Mouse (Mus musculus): ENCODE results near the gene Tll1. TPM values are rescaled to one million over a fixed set of nuclear protein-coding genes. Genes with fewer than 3 reads are reported as not detected.

Gene Tll1
- polyA plus RNA-seq, 1 experiment from 2014 or later: 0.33 TPM

DNA sequence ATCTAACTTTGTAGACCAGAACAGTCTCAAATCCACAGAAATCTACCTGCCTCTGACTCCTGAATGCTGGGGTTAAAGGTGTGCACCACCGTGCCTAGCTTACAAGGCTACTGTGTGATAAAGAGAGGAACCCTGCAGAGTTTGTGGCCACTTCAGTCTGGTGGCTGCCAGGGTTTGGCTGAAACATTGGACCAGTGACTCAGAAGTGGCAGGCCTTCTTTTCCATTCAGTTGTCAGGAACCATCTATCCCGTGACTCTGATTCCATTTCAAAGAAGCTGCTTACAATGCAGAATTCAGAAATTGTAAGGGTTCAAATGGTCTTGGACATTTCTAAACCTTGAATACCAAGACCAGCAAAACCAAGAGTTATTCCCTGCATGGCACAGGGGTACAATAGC, 12.7 kb downstream of the Tll1 start:
- no peak for ATAC-seq (ENCODE audit: low FRiP score, low TSS enrichment)
- no peak for DNase-seq (ENCODE audit: low spot score)
- H3K4me1 ChIP-seq (replicated peaks; ENCODE audit: control insufficient read depth, insufficient read depth): no peaks in the 10 kb centered on the region
- no peak overlapping the region for H3K4me2 ChIP-seq (replicated peaks; ENCODE audit: low read depth)
- H3K4me3 ChIP-seq (ENCODE audit: low read depth, low read length): no peak overlapping the region
- 69% methylated on average over 2 of the region's 2 CpGs for WGBS
- no peak overlapping the region for H3K9ac ChIP-seq (ENCODE audit: low read length)
- no peaks in the 10 kb centered on the region for H3K9me3 ChIP-seq (ENCODE audit: control insufficient read depth, low read length)
- no peak for TF ChIP-seq EP300 (optimal IDR thresholded peaks at IDR 0.05)
- TF ChIP-seq CTCF (IDR thresholded peaks at IDR 0.05; ENCODE audit: low read depth): no peak
- H3K27me3 ChIP-seq (ENCODE audit: control insufficient read depth, insufficient read depth, low read length): no peaks in the 10 kb centered on the region
- no peak overlapping the region for H3K27ac ChIP-seq (replicated peaks)
- H3K36me3 ChIP-seq (ENCODE audit: control insufficient read depth, insufficient read depth, low read length): no peaks in the 10 kb centered on the region

DNA sequence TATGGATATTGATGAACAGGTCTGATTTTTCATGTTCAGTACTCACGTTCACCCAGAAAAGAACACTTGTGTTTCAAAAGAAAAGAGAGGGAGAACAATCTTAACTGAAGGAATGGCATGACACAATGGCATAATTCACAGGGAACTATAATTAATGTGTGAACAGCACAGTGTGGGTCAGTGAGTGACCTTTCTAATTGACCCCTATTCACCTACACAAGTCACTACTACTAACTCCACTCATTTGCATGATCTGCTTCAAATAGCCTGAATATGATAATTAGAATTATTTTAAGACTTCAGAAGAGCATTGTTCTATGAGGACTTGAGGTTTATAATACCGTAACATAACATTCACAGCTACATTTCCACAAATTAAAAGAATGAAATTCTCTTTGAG, 18.2 kb downstream of the Tll1 start:
- no peaks in the 10 kb centered on the region for H3K36me3 ChIP-seq (ENCODE audit: control insufficient read depth, insufficient read depth, low read length)
- H3K27me3 ChIP-seq (ENCODE audit: control insufficient read depth, insufficient read depth, low read length): no peaks in the 10 kb centered on the region
- 88% methylated on average over 2 of the region's 2 CpGs for WGBS
- H3K4me3 ChIP-seq (ENCODE audit: low read depth, low read length): no peak overlapping the region
- DNase-seq (ENCODE audit: low spot score) (no peak), ATAC-seq (ENCODE audit: low FRiP score, low TSS enrichment) (no peak)
- H3K4me1 ChIP-seq (replicated peaks; ENCODE audit: control insufficient read depth, insufficient read depth): no peaks in the 10 kb centered on the region
- TF ChIP-seq EP300 (optimal IDR thresholded peaks at IDR 0.05) (no peak), CTCF (IDR thresholded peaks at IDR 0.05; ENCODE audit: low read depth) (no peak)
- H3K9ac ChIP-seq (ENCODE audit: low read length): no peak overlapping the region
- H3K27ac ChIP-seq (replicated peaks): no peak overlapping the region
- H3K4me2 ChIP-seq (replicated peaks; ENCODE audit: low read depth): no peak overlapping the region
- H3K9me3 ChIP-seq (ENCODE audit: control insufficient read depth, low read length): no peaks in the 10 kb centered on the region

GRCm38 (mm10) chr8:64176931-64177330, 29.1 kb downstream of the Tll1 start:
- Histone ChIP-seq H3K27me3 (ENCODE audit: control insufficient read depth, insufficient read depth, low read length) (no peaks in the 10 kb centered on the region), H3K4me1 (replicated peaks; ENCODE audit: control insufficient read depth, insufficient read depth) (no peaks in the 10 kb centered on the region), H3K9me3 (ENCODE audit: control insufficient read depth, low read length) (no peaks in the 10 kb centered on the region), H3K36me3 (ENCODE audit: control insufficient read depth, insufficient read depth, low read length) (no peaks in the 10 kb centered on the region), H3K27ac (replicated peaks) (no peak overlapping the region), H3K4me2 (replicated peaks; ENCODE audit: low read depth) (no peak overlapping the region), H3K4me3 (ENCODE audit: low read depth, low read length) (no peak overlapping the region), H3K9ac (ENCODE audit: low read length) (no peak overlapping the region)
- DNase-seq (ENCODE audit: low spot score) (no peak), ATAC-seq (ENCODE audit: low FRiP score, low TSS enrichment) (no peak)
- WGBS: 80% methylated on average over 2 of the region's 2 CpGs
- no peak for TF ChIP-seq EP300 (optimal IDR thresholded peaks at IDR 0.05)
- TF ChIP-seq CTCF (IDR thresholded peaks at IDR 0.05; ENCODE audit: low read depth): no peak

GRCm38 (mm10) chr8:64174916-64175315, 31.2 kb downstream of the Tll1 start:
- no peak overlapping the region for H3K4me3 ChIP-seq (ENCODE audit: low read depth, low read length)
- DNase-seq (ENCODE audit: low spot score): no peak
- no peak overlapping the region for H3K9ac ChIP-seq (ENCODE audit: low read length)
- H3K9me3 ChIP-seq (ENCODE audit: control insufficient read depth, low read length): no peaks in the 10 kb centered on the region
- H3K27me3 ChIP-seq (ENCODE audit: control insufficient read depth, insufficient read depth, low read length): no peaks in the 10 kb centered on the region
- no peak for TF ChIP-seq CTCF (IDR thresholded peaks at IDR 0.05; ENCODE audit: low read depth)
- TF ChIP-seq EP300 (optimal IDR thresholded peaks at IDR 0.05): no peak
- H3K27ac ChIP-seq (replicated peaks): no peak overlapping the region
- H3K4me2 ChIP-seq (replicated peaks; ENCODE audit: low read depth): no peak overlapping the region
- H3K4me1 ChIP-seq (replicated peaks; ENCODE audit: control insufficient read depth, insufficient read depth): no peaks in the 10 kb centered on the region
- WGBS: 67% methylated on average over 3 of the region's 3 CpGs
- no peaks in the 10 kb centered on the region for H3K36me3 ChIP-seq (ENCODE audit: control insufficient read depth, insufficient read depth, low read length)
- ATAC-seq (ENCODE audit: low FRiP score, low TSS enrichment): no peak

DNA sequence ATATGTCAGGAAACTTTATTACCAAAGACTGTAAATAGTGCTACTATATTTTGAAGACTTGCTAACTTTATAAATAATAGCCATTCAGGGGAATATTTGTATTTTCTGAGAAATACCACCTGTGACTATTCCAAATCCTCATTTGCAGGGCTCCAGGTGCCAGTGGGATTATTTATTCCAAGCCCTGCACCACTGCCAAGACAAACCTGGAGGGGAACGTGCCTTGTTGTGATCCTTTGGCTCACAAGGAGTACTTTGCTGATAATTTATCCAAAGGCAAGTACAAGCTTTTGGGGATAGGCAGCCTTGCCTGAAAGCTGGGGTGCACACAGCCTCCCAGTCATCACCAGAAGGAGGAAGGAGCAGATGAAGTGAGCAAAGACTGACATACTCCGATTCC, 32.3 kb downstream of the Tll1 start:
- H3K4me2 ChIP-seq (replicated peaks; ENCODE audit: low read depth): no peak overlapping the region
- WGBS: 58% methylated on average over 2 of the region's 2 CpGs
- H3K27ac ChIP-seq (replicated peaks): no peak overlapping the region
- DNase-seq (ENCODE audit: low spot score) (no peak), ATAC-seq (ENCODE audit: low FRiP score, low TSS enrichment) (no peak)
- H3K36me3 ChIP-seq (ENCODE audit: control insufficient read depth, insufficient read depth, low read length): no peaks in the 10 kb centered on the region
- no peaks in the 10 kb centered on the region for H3K4me1 ChIP-seq (replicated peaks; ENCODE audit: control insufficient read depth, insufficient read depth)
- H3K4me3 ChIP-seq (ENCODE audit: low read depth, low read length): no peak overlapping the region
- no peak overlapping the region for H3K9ac ChIP-seq (ENCODE audit: low read length)
- no peaks in the 10 kb centered on the region for H3K9me3 ChIP-seq (ENCODE audit: control insufficient read depth, low read length)
- TF ChIP-seq EP300 (optimal IDR thresholded peaks at IDR 0.05) (no peak), CTCF (IDR thresholded peaks at IDR 0.05; ENCODE audit: low read depth) (no peak)
- H3K27me3 ChIP-seq (ENCODE audit: control insufficient read depth, insufficient read depth, low read length): no peaks in the 10 kb centered on the region

DNA sequence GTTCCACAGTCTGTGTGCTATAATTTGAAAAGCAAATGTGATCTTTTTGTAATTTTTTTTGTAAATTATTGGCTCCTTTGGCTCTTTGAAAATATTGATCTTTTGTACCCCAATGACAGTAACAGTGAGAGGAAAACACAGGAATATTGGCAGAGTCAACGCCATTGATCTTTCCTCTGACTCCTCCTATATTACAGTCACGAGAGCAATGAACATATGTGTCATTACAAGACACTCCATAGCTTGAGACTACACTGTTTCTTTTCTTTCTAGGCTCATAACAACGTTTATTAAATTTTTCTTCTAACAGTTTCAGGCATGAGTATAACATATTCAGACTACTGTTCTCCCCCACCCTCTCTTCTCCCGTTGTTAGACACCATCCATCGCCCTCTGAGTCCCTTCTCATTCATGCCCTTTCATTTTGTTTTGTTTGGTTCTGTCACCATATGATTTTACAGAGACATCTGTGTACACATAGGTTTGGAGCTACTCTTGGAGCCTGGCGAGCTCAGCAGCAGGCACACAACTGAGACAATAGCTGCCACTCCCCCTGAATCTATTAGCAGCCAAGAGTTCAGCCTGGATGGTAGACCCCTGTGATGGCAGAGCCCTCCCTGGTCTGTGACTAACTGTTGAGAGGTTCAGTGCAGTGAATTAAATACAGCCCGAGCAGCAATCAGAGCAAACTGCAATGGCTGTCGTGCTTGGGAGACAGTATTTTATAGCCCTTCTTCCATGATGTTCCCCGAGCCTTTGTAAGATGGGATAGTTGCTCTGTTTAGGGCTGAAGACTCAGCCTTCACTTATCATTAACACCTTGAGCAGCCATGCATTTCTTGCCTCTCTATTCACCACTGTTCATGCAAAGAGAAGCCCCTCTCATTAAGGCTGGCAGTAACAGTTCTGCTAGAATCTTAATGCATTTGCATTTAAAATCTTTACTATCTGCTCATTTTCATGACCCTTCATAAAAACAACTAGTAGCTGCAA, 52.9 kb downstream of the Tll1 start:
- no peaks in the 10 kb centered on the region for H3K27me3 ChIP-seq (ENCODE audit: control insufficient read depth, insufficient read depth, low read length)
- H3K4me1 ChIP-seq (replicated peaks; ENCODE audit: control insufficient read depth, insufficient read depth): no peaks in the 10 kb centered on the region
- 62% methylated on average over 9 of the region's 9 CpGs for WGBS
- ATAC-seq (ENCODE audit: low FRiP score, low TSS enrichment): no peak
- no peaks in the 10 kb centered on the region for H3K36me3 ChIP-seq (ENCODE audit: control insufficient read depth, insufficient read depth, low read length)
- H3K27ac ChIP-seq (replicated peaks): no peak overlapping the region
- H3K4me2 ChIP-seq (replicated peaks; ENCODE audit: low read depth): no peak overlapping the region
- no peak for DNase-seq (ENCODE audit: low spot score)
- no peaks in the 10 kb centered on the region for H3K9me3 ChIP-seq (ENCODE audit: control insufficient read depth, low read length)
- H3K9ac ChIP-seq (ENCODE audit: low read length): no peak overlapping the region
- H3K4me3 ChIP-seq (ENCODE audit: low read depth, low read length): no peak overlapping the region
- TF ChIP-seq CTCF (IDR thresholded peaks at IDR 0.05; ENCODE audit: low read depth): no peak
